Mouse (Mus musculus): ENCODE data around the gene Dcun1d4. TPM values are rescaled to one million over a fixed set of nuclear protein-coding genes. Genes with fewer than 3 reads are reported as not detected.

The Dcun1d4 gene
- polyA plus RNA-seq, 1 experiment from 2014 or later: 40.2 TPM

- in situ Hi-C loops (cut with MboI; ENCODE audit: low pct_unique_long_range_greater_than_20kb): no loop called here
- ChIA-PET POLR2A (interaction anchor here (1.6 kb wide), 1 partner anchor 28 kb away, joined by 4 read pairs; no protein-coding TSS in a partner anchor), CTCF (interaction anchor here (0.8 to 1.9 kb wide), 3 partner anchors 11 to 80 kb away, joined by 3 to 6 read pairs (median 4); no protein-coding TSS in a partner anchor)
- no peak for ATAC-seq
- no peak for DNase-seq (ENCODE audit: low read depth, low spot score)
- no peak for TF ChIP-seq CTCF (IDR thresholded peaks at IDR 0.05)
- H3K27me3 ChIP-seq: no peaks in the 10 kb centered on the region
Observed at GRCm38 (mm10) chr5:73518424-73519211, 37.8 kb downstream of the Dcun1d4 start.

- no peak for TF ChIP-seq CTCF (IDR thresholded peaks at IDR 0.05)
- ChIA-PET POLR2A (interaction anchor here (0.6 to 1.1 kb wide), 3 partner anchors 8 to 26 kb away, joined by 3 read pairs; no protein-coding TSS in a partner anchor), CTCF (interaction anchor here (1.0 kb wide), 1 partner anchor 12 kb away, joined by 3 read pairs; no protein-coding TSS in a partner anchor)
- DNase-seq (ENCODE audit: low read depth, low spot score): no peak
- ATAC-seq: no peak
- no peaks in the 10 kb centered on the region for H3K27me3 ChIP-seq
- in situ Hi-C loops (cut with MboI; ENCODE audit: low pct_unique_long_range_greater_than_20kb): no loop called here
Observed at GRCm38 (mm10) chr5:73520787-73521186, 40.0 kb downstream of the Dcun1d4 start.

- POLR2A ChIA-PET: no interaction called here
- ATAC-seq (no peak), DNase-seq (ENCODE audit: low read depth, low spot score) (no peak)
- H3K27me3 ChIP-seq: no peaks in the 10 kb centered on the region
- in situ Hi-C loops (cut with MboI; ENCODE audit: low pct_unique_long_range_greater_than_20kb): no loop called here
- CTCF ChIA-PET: interaction anchor here (1.8 kb wide), 1 partner anchor 17 kb away, joined by 11 read pairs; no protein-coding TSS in a partner anchor
- TF ChIP-seq CTCF (IDR thresholded peaks at IDR 0.05): no peak
Observed at GRCm38 (mm10) chr5:73523227-73523626, 42.4 kb downstream of the Dcun1d4 start.

DNA sequence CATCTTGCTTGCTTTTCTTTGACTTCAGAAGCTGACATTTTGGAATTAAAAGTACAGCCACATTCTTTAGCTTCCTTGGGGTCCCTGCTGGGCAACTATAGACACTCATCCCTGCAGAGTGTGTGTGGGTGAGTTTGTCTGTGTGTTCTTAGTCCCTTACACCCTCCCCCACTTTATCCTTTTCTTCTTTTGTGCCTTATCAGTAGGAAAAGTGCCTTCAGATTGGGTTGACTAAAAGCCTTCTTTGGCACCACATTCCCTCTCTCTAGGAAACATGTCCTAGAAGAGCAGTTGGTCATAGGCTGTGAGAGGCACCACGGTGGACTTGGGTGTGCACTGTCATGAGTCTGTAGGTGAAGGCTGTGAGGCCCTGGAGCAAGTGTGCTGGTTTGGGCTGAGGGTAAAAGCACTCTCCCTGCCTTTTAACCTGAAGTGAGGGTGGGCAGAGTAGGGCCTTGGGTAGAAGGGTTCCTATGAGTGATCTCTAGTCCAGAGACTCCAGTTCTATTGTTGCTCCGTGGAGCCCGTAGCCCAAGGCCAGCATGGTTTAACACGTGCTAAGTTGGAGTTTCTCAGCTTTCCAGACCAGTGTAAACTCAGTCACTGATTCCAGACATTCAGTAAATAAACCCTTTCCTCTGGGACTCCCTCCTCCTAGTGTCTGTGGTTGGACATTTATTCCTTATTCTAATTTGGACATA lies 43.6 kb downstream of the Dcun1d4 start:
- H3K27me3 ChIP-seq: no peaks in the 10 kb centered on the region
- in situ Hi-C loops (cut with MboI; ENCODE audit: low pct_unique_long_range_greater_than_20kb): no loop called here
- POLR2A ChIA-PET: no interaction called here
- DNase-seq (ENCODE audit: low read depth, low spot score): no peak
- TF ChIP-seq CTCF (IDR thresholded peaks at IDR 0.05): no peak
- CTCF ChIA-PET: interaction anchor here (1.8 kb wide), 1 partner anchor 16 kb away, joined by 11 read pairs; no protein-coding TSS in a partner anchor
- no peak for ATAC-seq

- ATAC-seq: no peak
- CTCF ChIA-PET: interaction anchor here (0.9 to 1.1 kb wide), 3 partner anchors 9 to 11 kb away, joined by 3 to 4 read pairs (median 3); no protein-coding TSS in a partner anchor
- no peak for TF ChIP-seq CTCF (IDR thresholded peaks at IDR 0.05)
- in situ Hi-C loops (cut with MboI; ENCODE audit: low pct_unique_long_range_greater_than_20kb): no loop called here
- DNase-seq (ENCODE audit: low read depth, low spot score): no peak
- H3K27me3 ChIP-seq: no peaks in the 10 kb centered on the region
- POLR2A ChIA-PET: interaction anchor here (0.6 kb wide), 1 partner anchor 30 kb away, joined by 3 read pairs; no protein-coding TSS in a partner anchor
Observed at GRCm38 (mm10) chr5:73532222-73532621, 51.4 kb downstream of the Dcun1d4 start.

DNA sequence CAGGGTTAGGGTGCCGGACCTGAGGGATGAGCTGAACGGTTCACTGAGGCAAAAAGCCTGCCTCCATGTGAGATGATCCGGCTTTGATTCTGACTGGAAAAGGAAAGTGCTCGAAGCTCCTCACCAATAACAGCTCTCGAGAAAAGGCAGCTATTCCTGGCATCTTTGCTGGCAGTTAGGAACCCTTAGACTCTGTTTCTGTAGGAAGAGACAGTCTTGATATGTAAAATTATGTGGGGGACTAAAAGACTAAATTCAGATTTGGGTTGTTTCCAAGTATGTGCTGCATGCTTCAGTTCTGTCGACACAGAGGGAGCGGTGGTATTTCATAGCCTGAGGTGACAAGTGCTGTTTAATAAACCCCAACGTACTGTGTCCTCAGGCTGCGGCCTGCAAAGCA lies 52.1 kb downstream of the Dcun1d4 start:
- in situ Hi-C loops (cut with MboI; ENCODE audit: low pct_unique_long_range_greater_than_20kb): no loop called here
- H3K27me3 ChIP-seq: no peaks in the 10 kb centered on the region
- CTCF ChIA-PET: interaction anchor here (1.0 to 2.0 kb wide), 3 partner anchors 8 to 17 kb away, joined by 3 to 7 read pairs (median 4); no protein-coding TSS in a partner anchor

GRCm38 (mm10) chr5:73537669-73538068 lies 56.9 kb downstream of the Dcun1d4 start:
- H3K27me3 ChIP-seq: no peaks in the 10 kb centered on the region
- ATAC-seq: no peak
- in situ Hi-C loops (cut with MboI; ENCODE audit: low pct_unique_long_range_greater_than_20kb): no loop called here
- no peak for TF ChIP-seq CTCF (IDR thresholded peaks at IDR 0.05)
- ChIA-PET POLR2A (no interaction called here), CTCF (interaction anchor here (0.9 kb wide), 1 partner anchor 100 kb away, joined by 3 read pairs; no protein-coding TSS in a partner anchor)
- DNase-seq (ENCODE audit: low read depth, low spot score): no peak

More for the DNA sequence above, 52.1 kb downstream of the Dcun1d4 start:
- no peak for TF ChIP-seq CTCF (IDR thresholded peaks at IDR 0.05)
- ATAC-seq (peak; percentile 55), DNase-seq (ENCODE audit: low read depth, low spot score) (no peak)
- POLR2A ChIA-PET: no interaction called here

- ATAC-seq: no peak
- POLR2A ChIA-PET: interaction anchor here (0.6 kb wide), 1 partner anchor 16 kb away, joined by 3 read pairs; no protein-coding TSS in a partner anchor
- CTCF ChIA-PET: interaction anchor here (1.9 to 3.4 kb wide), 4 partner anchors 11 to 100 kb away, joined by 4 to 33 read pairs (median 8); no protein-coding TSS in a partner anchor
- no peak for TF ChIP-seq CTCF (IDR thresholded peaks at IDR 0.05)
- in situ Hi-C loops (cut with MboI; ENCODE audit: low pct_unique_long_range_greater_than_20kb): no loop called here
- H3K27me3 ChIP-seq: no peaks in the 10 kb centered on the region
- no peak for DNase-seq (ENCODE audit: low read depth, low spot score)
Observed at GRCm38 (mm10) chr5:73538586-73539298, 57.9 kb downstream of the Dcun1d4 start.

DNA sequence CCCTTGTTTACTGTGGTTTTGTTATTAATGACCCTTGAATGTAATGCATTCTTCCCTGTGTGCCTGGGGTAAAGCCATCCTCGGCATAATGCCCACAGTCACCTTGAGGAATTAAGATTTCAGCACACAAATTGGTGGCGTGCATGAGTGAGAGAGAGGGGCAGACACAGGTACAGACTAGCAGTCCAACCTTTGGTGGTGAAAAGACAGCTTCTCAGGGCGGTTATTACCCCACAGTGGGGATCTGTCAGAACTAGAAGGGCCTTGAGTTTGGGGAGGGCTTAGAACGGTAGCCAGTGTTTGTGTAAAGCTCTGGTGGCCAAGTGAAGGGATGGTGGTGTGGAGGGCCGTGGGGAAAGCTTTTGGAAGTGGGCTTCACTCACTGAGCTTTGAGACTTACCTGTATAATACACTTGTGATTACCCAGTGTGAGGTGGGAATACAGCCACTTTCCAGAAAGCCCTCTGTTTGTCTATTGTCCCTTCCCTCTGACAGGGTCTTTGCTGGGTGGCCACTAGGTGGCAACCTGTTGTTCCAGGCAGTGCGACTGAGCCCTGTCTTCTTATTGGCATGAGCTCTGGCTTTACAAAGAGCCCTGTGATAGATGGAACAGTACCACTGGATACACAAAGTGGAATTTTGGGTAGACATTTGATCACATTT lies 59.2 kb downstream of the Dcun1d4 start:
- DNase-seq (ENCODE audit: low read depth, low spot score): no peak
- ChIA-PET POLR2A (interaction anchor here (0.6 to 1.4 kb wide), 2 partner anchors 94 to 1436 kb away, joined by 3 read pairs; no protein-coding TSS in a partner anchor), CTCF (interaction anchor here (0.6 to 3.4 kb wide), 21 partner anchors 11 to 106 kb away, joined by 3 to 33 read pairs (median 5); partner anchors contain the start of gene Lrrc66)
- ATAC-seq: peak; percentile 70
- in situ Hi-C loops (cut with MboI; ENCODE audit: low pct_unique_long_range_greater_than_20kb): loop anchor here (5.0 kb wide), 2 partner anchors 97 to 108 kb away; no protein-coding TSS in a partner anchor
- peak; percentile 91 for TF ChIP-seq CTCF (IDR thresholded peaks at IDR 0.05)
- H3K27me3 ChIP-seq: no peaks in the 10 kb centered on the region
